Mouse (Mus musculus) megakaryocyte, embryonic 14.5 days (primary cell): Measurements from ENCODE around the gene Tnni1.

Source experiments
- FLI1 ChIP-seq: IDR thresholded peaks from 2 replicates; pipeline ENCODE4 v1.6.1; 2012; ENCODE audit warnings: low read length, inconsistent platforms, mixed read lengths
- GATA1 ChIP-seq: IDR thresholded peaks from 3 replicates; pipeline ENCODE4 v1.6.1; 2012; ENCODE audit warnings: mixed read lengths, low read length, inconsistent platforms, borderline replicate concordance

DNA sequence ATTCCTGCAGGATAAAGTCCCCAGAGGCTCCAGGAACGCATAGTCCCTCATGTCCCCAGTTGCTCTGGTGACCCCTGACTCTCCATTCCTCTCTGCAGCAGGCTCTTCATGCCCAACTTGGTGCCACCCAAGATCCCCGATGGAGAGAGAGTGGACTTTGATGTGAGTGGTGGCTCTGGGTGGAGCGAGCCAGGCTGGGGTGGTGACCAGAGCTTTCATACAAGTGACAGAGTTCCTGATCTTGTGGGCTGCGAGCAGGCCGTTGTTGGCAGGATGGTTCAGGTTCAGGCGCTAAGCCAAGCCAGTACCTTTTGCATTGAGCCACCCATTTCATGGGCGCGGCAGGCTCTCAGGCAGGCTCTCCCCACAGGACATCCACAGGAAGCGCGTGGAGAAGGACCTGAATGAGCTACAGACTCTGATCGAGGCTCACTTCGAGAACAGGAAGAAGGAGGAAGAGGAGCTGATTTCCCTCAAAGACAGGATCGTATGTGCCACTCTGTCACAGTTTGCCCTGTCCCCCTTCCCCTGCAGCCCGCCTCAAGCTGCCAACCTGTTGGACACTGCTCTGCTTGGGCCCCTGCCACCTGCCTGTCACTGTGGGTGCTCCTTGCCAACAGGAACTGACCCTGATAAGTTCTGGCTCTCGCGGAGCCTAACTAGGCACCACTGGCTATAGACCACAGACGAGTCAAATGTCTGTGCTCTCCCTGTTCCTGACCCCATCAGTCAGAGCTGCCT, 68.5 kb downstream of the Tnni1 start:
- TF ChIP-seq FLI1, result no peak
- no peak for TF ChIP-seq GATA1
